Mouse (Mus musculus): ENCODE results near the gene Pald1. TPM values are rescaled to one million over a fixed set of nuclear protein-coding genes. Genes with fewer than 3 reads are reported as not detected.

The Pald1 gene
- polyA plus RNA-seq, 1 experiment from 2014 or later = 20.2 TPM

DNA sequence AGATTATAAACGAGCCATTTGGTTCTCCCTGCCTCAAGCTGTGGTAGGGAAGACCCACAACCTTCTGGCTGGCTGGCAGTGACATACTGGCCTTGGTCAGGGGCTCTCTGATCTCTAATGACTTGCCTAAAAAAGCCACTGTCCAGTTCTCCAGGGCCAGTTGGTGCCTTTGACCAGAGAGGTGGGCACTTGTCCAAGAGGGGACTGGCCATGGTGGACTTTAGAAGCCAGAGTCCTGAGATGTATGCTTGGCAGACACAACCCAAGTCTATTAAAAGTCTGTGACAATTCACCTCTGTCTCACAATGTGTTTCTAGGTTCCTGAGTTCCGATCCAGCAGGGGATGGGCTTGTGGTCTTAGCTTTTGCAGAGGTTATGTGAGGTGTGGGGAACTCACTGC, 41.7 kb upstream of the Pald1 start:
- H3K9me3 ChIP-seq (replicated peaks; ENCODE audit: low read length) = no peaks in the 10 kb centered on the region
- DNase-seq (ENCODE audit: low spot score) (no peak), ATAC-seq (replicated peaks; ENCODE audit: low FRiP score, low read depth) (no peak)
- no peak overlapping the region for H3K4me3 ChIP-seq (replicated peaks; ENCODE audit: low read depth, low read length)
- no peaks in the 10 kb centered on the region for H3K36me3 ChIP-seq (ENCODE audit: insufficient read depth, low read length)
- no peak for TF ChIP-seq CTCF (IDR thresholded peaks at IDR 0.05; ENCODE audit: low read depth)
- no peak overlapping the region for H3K9ac ChIP-seq (ENCODE audit: low read depth, low read length)
- no peak overlapping the region for H3K4me2 ChIP-seq (ENCODE audit: low read length)
- H3K4me1 ChIP-seq (replicated peaks; ENCODE audit: insufficient read depth, low read length) = no peaks in the 10 kb centered on the region
- 61% methylated on average over 2 of the region's 2 CpGs for whole genome bisulfite sequencing
- H3K27me3 ChIP-seq (ENCODE audit: insufficient read depth, low read length) = no peaks in the 10 kb centered on the region; the same call in 1 of the 2 replicates
- no peak overlapping the region for H3K27ac ChIP-seq

- Histone ChIP-seq H3K27me3 (ENCODE audit: insufficient read depth, low read length) (peaks cover 5% of the 10 kb centered on the region; the same call in 1 of the 2 replicates), H3K9ac (ENCODE audit: low read depth, low read length) (no peak overlapping the region), H3K4me2 (ENCODE audit: low read length) (no peak overlapping the region), H3K36me3 (ENCODE audit: insufficient read depth, low read length) (no peaks in the 10 kb centered on the region), H3K4me3 (replicated peaks; ENCODE audit: low read depth, low read length) (no peak overlapping the region), H3K4me1 (replicated peaks; ENCODE audit: insufficient read depth, low read length) (no peaks in the 10 kb centered on the region), H3K27ac (no peak overlapping the region), H3K9me3 (replicated peaks; ENCODE audit: low read length) (no peaks in the 10 kb centered on the region)
- no peak for ATAC-seq (replicated peaks; ENCODE audit: low FRiP score, low read depth)
- 21% methylated on average over 7 of the region's 7 CpGs for WGBS
- DNase-seq (ENCODE audit: low spot score) = peak; percentile 59
- no peak for TF ChIP-seq CTCF (IDR thresholded peaks at IDR 0.05; ENCODE audit: low read depth)
Observed at GRCm38 (mm10) chr10:61424500-61424899, 41.2 kb upstream of the Pald1 start.

- Histone ChIP-seq H3K9me3 (replicated peaks; ENCODE audit: low read length) (no peaks in the 10 kb centered on the region), H3K4me3 (replicated peaks; ENCODE audit: low read depth, low read length) (no peak overlapping the region), H3K4me1 (replicated peaks; ENCODE audit: insufficient read depth, low read length) (peaks cover 3% of the 10 kb centered on the region; the same call in 1 of the 2 replicates), H3K4me2 (ENCODE audit: low read length) (no peak overlapping the region), H3K36me3 (ENCODE audit: insufficient read depth, low read length) (no peaks in the 10 kb centered on the region), H3K27ac (no peak overlapping the region), H3K9ac (ENCODE audit: low read depth, low read length) (no peak overlapping the region), H3K27me3 (ENCODE audit: insufficient read depth, low read length) (peaks cover 14% of the 10 kb centered on the region)
- DNase-seq (ENCODE audit: low spot score) = no peak
- peak; percentile 61 for TF ChIP-seq CTCF (IDR thresholded peaks at IDR 0.05; ENCODE audit: low read depth)
- 54% methylated on average over 10 of the region's 10 CpGs for WGBS
- ATAC-seq (replicated peaks; ENCODE audit: low FRiP score, low read depth) = peak; percentile 61
Observed at GRCm38 (mm10) chr10:61423289-61423688, 40.0 kb upstream of the Pald1 start.

DNA sequence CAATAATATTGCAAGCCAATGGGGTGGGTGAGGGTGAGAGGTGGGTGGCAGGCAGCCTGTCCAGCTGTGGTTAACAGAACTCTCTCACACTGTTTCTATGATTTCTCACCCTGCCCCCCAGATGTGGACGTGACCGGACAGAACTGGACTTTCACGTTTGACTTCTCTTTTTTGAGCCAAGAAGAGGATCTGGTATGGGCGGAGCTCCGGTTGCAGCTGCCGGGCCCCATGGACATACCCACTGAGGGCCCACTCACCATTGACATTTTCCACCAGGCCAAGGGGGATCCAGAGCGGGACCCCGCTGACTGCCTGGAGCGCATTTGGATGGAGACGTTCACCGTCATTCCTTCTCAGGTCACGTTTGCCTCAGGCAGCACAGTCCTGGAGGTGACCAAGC, 39.5 kb upstream of the Pald1 start:
- DNase-seq (ENCODE audit: low spot score) (no peak), ATAC-seq (replicated peaks; ENCODE audit: low FRiP score, low read depth) (no peak)
- Histone ChIP-seq H3K27me3 (ENCODE audit: insufficient read depth, low read length) (peaks cover 16% of the 10 kb centered on the region), H3K9me3 (replicated peaks; ENCODE audit: low read length) (no peaks in the 10 kb centered on the region), H3K27ac (no peak overlapping the region), H3K4me2 (ENCODE audit: low read length) (no peak overlapping the region), H3K36me3 (ENCODE audit: insufficient read depth, low read length) (no peaks in the 10 kb centered on the region), H3K4me1 (replicated peaks; ENCODE audit: insufficient read depth, low read length) (peaks cover 4% of the 10 kb centered on the region; the same call in 1 of the 2 replicates), H3K4me3 (replicated peaks; ENCODE audit: low read depth, low read length) (no peak overlapping the region), H3K9ac (ENCODE audit: low read depth, low read length) (no peak overlapping the region)
- WGBS = 81% methylated on average over 12 of the region's 12 CpGs
- TF ChIP-seq CTCF (IDR thresholded peaks at IDR 0.05; ENCODE audit: low read depth) = no peak

DNA sequence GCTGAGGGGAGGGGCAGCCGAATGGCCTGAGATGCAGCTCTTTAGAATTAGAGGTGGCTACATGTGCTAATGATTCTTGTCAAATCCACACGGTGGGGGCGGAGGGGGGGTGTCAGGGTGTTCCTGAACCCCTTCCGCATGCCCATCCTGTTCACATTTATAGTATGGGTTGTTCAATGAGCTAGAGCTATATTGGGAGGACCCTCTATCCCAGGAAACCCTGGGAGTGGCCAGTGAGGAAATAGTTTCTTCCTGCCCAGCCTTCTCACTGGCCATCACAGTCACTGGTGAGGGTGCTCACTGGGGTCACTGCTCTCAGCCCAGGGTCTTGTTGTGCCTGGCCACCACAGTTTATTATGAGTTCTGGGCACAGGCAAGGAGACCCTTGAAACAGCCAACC, 36.7 kb upstream of the Pald1 start:
- Histone ChIP-seq H3K4me2 (ENCODE audit: low read length) (no peak overlapping the region), H3K9ac (ENCODE audit: low read depth, low read length) (no peak overlapping the region), H3K27ac (no peak overlapping the region), H3K4me3 (replicated peaks; ENCODE audit: low read depth, low read length) (no peak overlapping the region), H3K27me3 (ENCODE audit: insufficient read depth, low read length) (peaks cover 24% of the 10 kb centered on the region), H3K36me3 (ENCODE audit: insufficient read depth, low read length) (no peaks in the 10 kb centered on the region), H3K4me1 (replicated peaks; ENCODE audit: insufficient read depth, low read length) (peaks cover 4% of the 10 kb centered on the region; the same call in 1 of the 2 replicates), H3K9me3 (replicated peaks; ENCODE audit: low read length) (no peaks in the 10 kb centered on the region)
- no peak for TF ChIP-seq CTCF (IDR thresholded peaks at IDR 0.05; ENCODE audit: low read depth)
- WGBS = 68% methylated on average over 4 of the region's 4 CpGs
- no peak for DNase-seq (ENCODE audit: low spot score)
- no peak; the same call in 1 of the 2 replicates for ATAC-seq (replicated peaks; ENCODE audit: low FRiP score, low read depth)

DNA sequence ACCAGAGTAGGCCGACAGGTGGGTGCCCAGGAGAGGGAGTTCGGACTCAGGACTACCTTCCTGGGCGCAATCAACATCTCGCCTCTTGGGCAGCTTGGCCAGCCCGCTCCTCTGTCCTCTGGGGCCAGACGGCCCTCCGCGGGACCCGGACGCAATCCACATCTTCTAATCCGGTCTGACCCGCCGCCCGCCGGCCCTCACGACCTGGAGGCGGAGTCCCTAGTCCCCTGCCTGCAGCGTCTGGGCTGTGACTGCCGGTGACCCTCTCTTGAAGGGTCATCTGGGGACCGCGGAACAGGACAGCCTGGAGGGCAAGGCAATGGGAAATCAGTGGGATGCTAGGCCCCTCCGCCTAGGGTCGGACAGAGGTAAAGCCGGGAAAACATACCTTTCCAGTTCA, 35.8 kb upstream of the Pald1 start:
- DNase-seq (ENCODE audit: low spot score) = no peak
- TF ChIP-seq CTCF (IDR thresholded peaks at IDR 0.05; ENCODE audit: low read depth) = no peak
- Histone ChIP-seq H3K4me3 (replicated peaks; ENCODE audit: low read depth, low read length) (0 out of 2 replicates have a peak overlapping the region, but pooled peaks have one; percentile 7), H3K27ac (no peak overlapping the region), H3K4me1 (replicated peaks; ENCODE audit: insufficient read depth, low read length) (peaks cover 4% of the 10 kb centered on the region; the same call in 1 of the 2 replicates), H3K4me2 (ENCODE audit: low read length) (peak overlapping the region; percentile 81), H3K9ac (ENCODE audit: low read depth, low read length) (no peak overlapping the region), H3K36me3 (ENCODE audit: insufficient read depth, low read length) (no peaks in the 10 kb centered on the region), H3K27me3 (ENCODE audit: insufficient read depth, low read length) (peaks cover 24% of the 10 kb centered on the region), H3K9me3 (replicated peaks; ENCODE audit: low read length) (no peaks in the 10 kb centered on the region)
- WGBS = 7% methylated on average over 23 of the region's 24 CpGs
- ATAC-seq (replicated peaks; ENCODE audit: low FRiP score, low read depth) = no peak
